Mouse (Mus musculus) forelimb bud, embryonic 11.5 days (tissue): ENCODE measurements at regions not wholly inside any gene's neighbourhood (a gene's known extent, or its start where the extent isn't known, plus 50 kb on each side); places are given as distances from the start of the nearest gene placed in this dataset.
"Not testable (repeated sequence)": the region's sequence is repeated elsewhere in the genome, so short reads cannot be mapped to it uniquely, and the experiment has no call there.

Experiments used
- DNase-seq: peaks from one replicate; pipeline ENCODE4 v3.0.0-alpha.2; 2012; ENCODE audit warnings: low read depth, low spot score

DNA sequence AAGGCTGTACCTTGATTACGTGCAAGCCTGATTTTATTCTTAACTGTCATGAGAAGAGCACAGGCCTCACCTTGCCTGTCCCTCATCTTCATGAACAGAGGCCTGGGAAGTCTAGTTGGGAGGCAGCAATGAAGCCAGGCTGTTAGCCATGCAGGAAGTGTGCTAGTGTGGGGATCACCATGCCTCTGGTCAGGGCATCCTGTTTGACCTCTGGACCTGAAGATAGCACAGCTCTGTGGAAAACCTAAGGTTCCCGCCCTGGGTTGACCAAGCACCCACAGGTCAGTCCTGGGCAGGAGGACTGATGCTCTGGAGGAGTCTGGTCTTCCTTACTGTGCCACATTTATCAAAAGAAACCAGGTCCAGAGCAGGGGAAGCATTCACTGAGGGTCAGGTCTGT is 157.6 kb downstream of the Gm906 start:
- DNase-seq: no peak

DNA sequence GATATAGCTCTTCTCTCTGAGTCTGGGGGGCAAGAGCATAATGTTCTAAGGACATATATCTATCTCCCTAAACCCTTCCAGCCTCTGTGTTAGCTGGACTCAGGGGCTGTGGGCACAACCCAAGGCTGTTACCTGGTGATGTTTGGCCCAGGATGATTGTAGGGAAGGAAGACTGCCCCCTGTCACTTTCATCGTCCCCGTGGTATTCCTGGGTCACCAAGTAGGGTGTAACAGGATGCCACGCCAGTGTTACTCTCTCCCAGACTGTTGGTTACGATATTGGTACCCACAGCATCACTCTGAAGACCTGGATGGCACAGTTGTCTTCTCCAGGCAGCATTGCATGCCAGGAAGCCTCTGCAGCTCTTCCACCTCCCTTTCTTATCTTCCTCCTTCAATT is 185.3 kb downstream of the Gm906 start:
- no peak for DNase-seq

DNA sequence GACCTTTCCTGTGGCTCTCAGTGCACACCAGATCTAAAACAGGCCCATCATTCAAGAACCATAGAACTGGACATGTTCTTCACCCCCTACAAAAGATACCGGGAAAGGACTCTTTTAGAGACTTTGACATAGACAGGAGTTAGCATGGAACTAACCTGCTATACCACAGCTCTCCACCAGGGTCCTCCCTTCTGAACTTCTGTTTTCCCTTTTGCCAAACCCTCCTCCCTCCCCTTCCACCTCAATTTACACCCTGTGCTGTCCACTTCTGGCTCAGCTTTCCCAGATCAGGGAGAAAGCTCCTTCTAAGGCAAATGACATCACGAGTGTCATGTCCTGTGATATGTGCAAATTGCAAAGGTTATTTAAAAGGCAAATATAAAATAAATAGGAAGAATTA is 185.7 kb downstream of the Gm906 start:
- not testable (repeated sequence) for DNase-seq

DNA sequence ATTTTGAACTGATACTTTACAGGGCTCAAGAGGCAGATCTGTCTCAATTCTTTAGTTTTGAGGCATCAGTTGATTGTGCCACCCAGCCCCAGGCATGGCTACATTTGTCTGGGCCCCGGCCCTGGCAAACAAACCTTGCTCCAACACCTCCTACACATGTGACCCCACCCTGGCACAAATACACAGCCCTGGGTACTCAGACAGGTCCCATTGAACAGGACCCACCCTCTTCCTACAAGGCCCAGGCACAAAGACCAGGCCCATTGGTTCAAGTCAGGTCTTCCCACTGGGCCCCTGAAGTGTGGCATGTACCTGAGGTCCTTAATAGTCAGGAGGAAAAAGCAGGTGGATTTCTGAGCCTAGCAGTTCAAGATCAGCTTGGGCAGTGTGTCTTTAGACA is 190.4 kb downstream of the Gm906 start:
- DNase-seq: not testable (repeated sequence)

DNA sequence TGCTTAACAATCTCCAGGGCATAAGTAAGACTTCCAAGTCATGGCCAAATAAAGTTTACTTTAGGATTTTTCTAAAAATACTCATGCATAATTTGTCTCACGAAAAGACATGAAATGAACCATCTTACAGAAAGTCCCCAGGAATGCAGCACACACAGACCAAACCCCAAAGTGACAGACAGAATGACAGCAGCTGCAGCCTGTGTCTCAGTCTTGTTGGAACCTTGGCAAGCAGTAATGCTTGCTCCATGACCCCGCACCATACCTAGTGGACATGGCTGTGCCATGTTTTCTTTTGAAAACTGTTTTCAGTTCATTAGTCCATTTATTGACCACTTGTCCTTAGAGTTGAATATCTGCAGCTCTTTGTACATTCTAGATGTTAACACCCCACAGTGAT is 191.1 kb downstream of the Gm906 start:
- not testable (repeated sequence) for DNase-seq

DNA sequence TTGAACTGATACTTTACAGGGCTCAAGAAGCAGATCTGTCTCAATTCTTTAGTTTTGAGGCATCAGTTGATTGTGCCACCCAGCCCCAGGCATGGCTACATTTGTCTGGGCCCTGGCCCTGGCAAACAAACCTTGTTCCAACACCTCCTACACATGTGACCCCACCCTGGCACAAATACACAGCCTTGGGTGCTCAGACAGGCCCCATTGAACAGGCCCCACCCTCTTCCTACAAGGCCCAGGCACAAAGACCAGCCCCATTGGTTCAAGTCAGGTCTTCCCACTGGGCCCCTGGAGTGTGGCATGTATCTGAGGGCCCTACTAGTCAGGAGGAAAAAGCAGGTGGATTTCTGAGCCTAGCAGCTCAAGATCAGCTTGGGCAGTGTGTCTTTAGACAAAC is 198.4 kb downstream of the Gm906 start:
- DNase-seq: not testable (repeated sequence)

DNA sequence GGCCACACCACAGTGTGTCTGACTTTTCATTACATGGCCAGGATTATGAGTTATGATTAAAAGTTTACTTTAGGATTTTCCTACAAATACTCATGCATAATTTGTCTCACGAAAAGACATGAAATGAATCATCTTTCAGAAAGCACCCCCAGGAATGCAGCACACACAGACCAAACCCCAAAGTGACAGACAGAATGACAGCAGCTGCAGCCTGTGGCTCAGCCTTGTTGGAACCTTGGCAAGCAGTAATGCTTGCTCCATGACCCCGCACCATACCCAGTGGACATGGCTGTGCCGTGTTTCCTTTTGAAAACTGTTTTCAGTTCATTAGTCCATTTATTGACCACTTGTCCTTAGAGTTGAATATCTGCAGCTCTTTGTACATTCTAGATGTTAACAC is 199.0 kb downstream of the Gm906 start:
- not testable (repeated sequence) for DNase-seq

DNA sequence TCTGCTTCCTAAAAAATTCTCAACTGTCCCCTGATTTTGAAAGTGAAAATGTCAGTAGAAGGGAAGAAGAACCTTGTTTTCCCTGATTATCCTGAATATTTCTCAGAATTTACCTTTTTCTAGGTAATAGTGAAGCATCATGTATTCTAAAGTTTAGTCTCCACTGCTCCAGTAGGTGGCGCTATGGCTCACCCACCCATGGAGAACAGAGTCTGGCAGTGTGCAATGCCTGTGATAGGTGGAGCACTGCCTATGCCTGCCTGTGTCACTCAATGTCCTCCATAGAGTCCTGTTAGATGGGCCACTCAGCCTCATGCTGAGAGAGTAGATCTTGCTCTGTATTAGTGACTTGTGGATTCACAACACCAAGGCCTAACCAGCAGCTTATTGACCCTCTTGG is 218.4 kb downstream of the Gm906 start:
- DNase-seq: no peak

DNA sequence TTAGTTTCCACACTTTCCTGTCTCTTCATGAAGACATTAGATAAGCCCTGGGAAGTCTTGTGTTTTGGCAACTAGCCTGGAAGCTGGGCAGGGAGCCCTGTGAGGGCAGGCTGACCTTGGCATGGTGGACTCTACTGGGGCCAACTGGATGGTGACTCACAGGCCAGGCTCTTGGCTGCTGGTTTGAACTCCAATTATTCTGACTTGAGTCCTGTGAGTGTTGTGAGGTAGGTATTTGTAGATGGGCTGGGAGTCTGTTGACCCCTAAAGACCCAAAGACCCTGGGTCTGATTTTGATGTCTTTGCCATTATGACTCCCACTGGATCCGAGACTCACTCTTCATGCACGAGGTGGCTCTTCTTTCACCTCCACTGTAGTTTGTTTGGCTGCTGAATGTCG is 208.9 kb upstream of the Gm30302 start:
- not testable (repeated sequence) for DNase-seq

DNA sequence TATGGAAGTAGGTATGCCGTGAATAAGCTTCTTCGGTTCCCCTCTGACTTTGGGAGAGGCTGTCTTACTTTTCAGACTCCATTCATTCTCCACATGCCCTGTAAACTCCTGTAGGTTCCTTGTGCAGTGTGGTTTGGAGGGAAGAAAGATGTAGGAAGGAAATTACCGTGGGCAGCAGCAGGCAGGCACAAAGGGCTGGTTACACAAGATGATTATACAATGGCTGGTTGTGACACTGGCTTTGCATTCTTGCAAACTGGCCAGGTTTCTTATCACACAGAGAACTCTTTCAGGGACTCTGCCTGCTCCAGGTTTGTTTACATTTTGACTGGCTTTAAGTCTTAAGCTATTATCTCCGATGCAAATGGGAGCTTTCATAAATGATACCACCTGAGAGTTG is 167.3 kb upstream of the Gm30302 start:
- not testable (repeated sequence) for DNase-seq

DNA sequence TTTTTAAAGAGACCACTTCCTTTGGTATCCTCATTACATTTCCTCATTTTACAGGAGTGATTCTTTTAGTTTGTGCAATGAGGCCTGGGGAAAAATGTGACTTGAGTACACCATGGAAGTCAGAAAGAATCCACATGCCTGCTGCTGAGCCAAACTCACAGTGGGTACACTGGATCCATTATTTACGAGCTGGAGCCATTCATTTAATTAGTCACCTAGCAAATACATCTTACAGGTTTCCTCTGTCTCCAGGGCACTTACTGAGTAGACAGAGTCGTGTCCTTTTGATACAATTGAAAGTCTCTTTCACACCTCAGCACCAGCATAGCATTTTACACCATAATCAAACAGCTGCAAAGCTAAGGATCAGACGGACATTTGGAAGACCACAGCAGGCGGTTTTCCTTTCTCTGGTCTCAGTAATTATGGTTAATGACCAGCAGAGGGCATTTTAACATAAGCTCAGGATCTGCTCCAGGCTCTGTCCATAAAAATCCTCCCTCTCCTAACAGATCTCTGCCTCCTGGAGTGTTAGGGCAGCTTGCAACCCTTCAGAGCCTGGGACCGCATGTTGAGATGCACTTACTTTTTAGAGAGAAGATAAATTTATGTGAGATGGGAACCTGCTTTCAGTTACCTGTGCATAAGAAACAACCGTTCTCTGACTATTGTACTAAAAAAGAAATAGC is 159.3 kb upstream of the Gm30302 start:
- peak; percentile 20 for DNase-seq

DNA sequence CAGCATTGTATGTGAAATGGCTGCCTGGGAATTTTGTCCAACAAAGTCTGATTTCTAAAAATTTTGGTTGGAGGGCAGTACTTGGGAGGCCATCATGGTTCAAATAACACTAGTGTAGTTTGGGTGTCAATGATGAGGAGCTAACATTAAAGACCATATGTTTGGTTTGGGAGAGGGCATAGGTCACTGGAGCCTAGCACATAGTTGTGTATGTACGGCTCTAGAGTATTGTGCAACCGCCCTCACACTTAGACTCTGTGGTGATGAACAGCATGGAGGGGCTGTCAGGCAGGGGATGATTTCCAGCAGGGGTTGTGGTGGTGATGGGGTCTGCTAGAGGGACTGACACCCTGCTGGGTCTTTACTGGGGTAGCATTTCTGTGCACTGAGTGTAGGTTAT is 117.0 kb upstream of the Gm30302 start:
- no peak for DNase-seq
